Mouse (Mus musculus) hindbrain, embryonic 15.5 days (tissue): Measurements from ENCODE around the gene Map3k20. TPM values are rescaled to one million over a fixed set of nuclear protein-coding genes. Genes with fewer than 3 reads are reported as not detected.

Source experiments
- ATAC-seq: fragments of 200-750 bp; cut with Nextera tagmentation; 2 replicates; pipeline ENCODE4 v1.8.0; 2017; ENCODE audit warnings: low read depth, moderate number of reproducible peaks, moderate TSS enrichment; ENCODE audit not compliant: low FRiP score
- H3K27ac ChIP-seq: fragments of 300-500 bp; sonication (generic); replicated peaks from 2 replicates; pipeline ENCODE4 v1.5.1; 2015; ENCODE audit warnings: mild to moderate bottlenecking, inconsistent platforms
- H3K27me3 ChIP-seq: fragments of 300-500 bp; sonication (generic); 2 replicates; pipeline ENCODE4 v1.6.1; 2015; ENCODE audit warnings: control low read depth, inconsistent platforms
- H3K36me3 ChIP-seq: fragments of 300-500 bp; sonication (generic); 2 replicates; pipeline ENCODE4 v1.6.1; 2015; ENCODE audit warnings: control low read depth, inconsistent platforms
- H3K4me1 ChIP-seq: fragments of 300-500 bp; sonication (generic); replicated peaks from 2 replicates; pipeline ENCODE4 v1.6.1; 2015; ENCODE audit warnings: control low read depth, inconsistent platforms
- H3K4me2 ChIP-seq: fragments of 300-500 bp; sonication (generic); 2 replicates; pipeline ENCODE4 v1.6.1; 2015; ENCODE audit warnings: moderate library complexity, mild to moderate bottlenecking, inconsistent platforms
- H3K4me3 ChIP-seq: fragments of 300-500 bp; sonication (generic); 2 replicates; pipeline ENCODE4 v1.5.1; 2015; ENCODE audit warnings: mild to moderate bottlenecking, inconsistent platforms
- H3K9ac ChIP-seq: fragments of 300-500 bp; sonication (generic); 2 replicates; pipeline ENCODE4 v1.6.1; 2015; ENCODE audit warnings: inconsistent platforms
- H3K9me3 ChIP-seq: fragments of 300-500 bp; sonication (generic); 2 replicates; pipeline ENCODE4 v1.6.1; 2016; ENCODE audit warnings: control low read depth, inconsistent platforms
- WGBS: fragments of 180-500 bp; shearing (Covaris S2); methylation state at CpG from one replicate; pipeline ENCODE4 v1.1.7; 2015; 5-methylcytosine and 5-hydroxymethylcytosine counted together
- polyA plus RNA-seq: library from polyadenylated mRNA; unstranded; fragments of >200 nt; fragmentation: Nextera tagmentation; extraction: Ambion mirVana; gene quantifications from 2 replicates; pipeline ENCODE4 v1.2.1, GENCODE M21; 2015

The Map3k20 gene
- polyA plus RNA-seq, 1 experiment from 2014 or later: 4.5 TPM

- Histone ChIP-seq H3K9me3 (no peaks in the 10 kb centered on the region), H3K9ac (no peak overlapping the region), H3K27ac (no peak overlapping the region), H3K4me1 (peaks cover 24% of the 10 kb centered on the region), H3K36me3 (no peaks in the 10 kb centered on the region; the same call in 1 of the 2 replicates), H3K4me2 (peak overlapping the region; percentile 92; the same call in 1 of the 2 replicates), H3K4me3 (no peak overlapping the region), H3K27me3 (peaks cover 3% of the 10 kb centered on the region; the same call in 1 of the 2 replicates)
- no peak for ATAC-seq
- 58% methylated on average over 13 of the region's 13 CpGs for WGBS
Observed at GRCm38 (mm10) chr2:72478921-72479320, 193.5 kb downstream of the Map3k20 start.

- Histone ChIP-seq H3K4me1 (peaks cover 24% of the 10 kb centered on the region), H3K9ac (no peak overlapping the region), H3K4me3 (no peak overlapping the region), H3K36me3 (no peaks in the 10 kb centered on the region; the same call in 1 of the 2 replicates), H3K4me2 (no peak overlapping the region), H3K27me3 (no peaks in the 10 kb centered on the region; the same call in 1 of the 2 replicates), H3K27ac (no peak overlapping the region), H3K9me3 (no peaks in the 10 kb centered on the region)
- ATAC-seq: no peak
- WGBS: 87% methylated on average over 9 of the region's 9 CpGs
Observed at GRCm38 (mm10) chr2:72479818-72480217, 194.4 kb downstream of the Map3k20 start.

- H3K9ac ChIP-seq: no peak overlapping the region
- H3K4me2 ChIP-seq: no peak overlapping the region
- no peaks in the 10 kb centered on the region for H3K9me3 ChIP-seq
- no peak for ATAC-seq
- no peak overlapping the region for H3K4me3 ChIP-seq
- H3K36me3 ChIP-seq: no peaks in the 10 kb centered on the region
- no peak overlapping the region for H3K27ac ChIP-seq
- H3K4me1 ChIP-seq: no peaks in the 10 kb centered on the region
- H3K27me3 ChIP-seq: no peaks in the 10 kb centered on the region
- WGBS: 48% methylated on average over 7 of the region's 7 CpGs
Observed at GRCm38 (mm10) chr2:72491650-72492049, 206.2 kb downstream of the Map3k20 start.

Other genes with a start within 250 kb of the Map3k20 start
- gene Cdca7, start 190.5 kb downstream of the Map3k20 start, polyA plus RNA-seq: 22.5 and 24.3 TPM in 2 replicates